Mouse (Mus musculus) thymus, adult 2 months (tissue): ENCODE results near the gene Got2. TPM values are rescaled to one million over a fixed set of nuclear protein-coding genes. Genes with fewer than 3 reads are reported as not detected.
A peak's percentile ranks its signal among the peaks of the same experiment; 100 is the strongest.
"Not testable (repeated sequence)": the region's sequence is repeated elsewhere in the genome, so short reads cannot be mapped to it uniquely, and the experiment has no call there.

Source experiments
- DNase-seq: peaks from one replicate; pipeline ENCODE4 v3.0.0; 2021
- H3K27ac ChIP-seq: fragments of 200-500 bp; 2 replicates; pipeline ENCODE4 v1.5.1; 2012; ENCODE audit warnings: low read length, control low read depth; ENCODE audit not compliant: control insufficient read depth, insufficient read depth
- H3K27me3 ChIP-seq: fragments of 200-500 bp; 2 replicates; pipeline ENCODE4 v1.6.1; 2012; ENCODE audit warnings: mild to moderate bottlenecking, low read length, moderate library complexity, mixed read lengths; ENCODE audit not compliant: control insufficient read depth, insufficient read depth
- H3K36me3 ChIP-seq: fragments of 200-500 bp; 2 replicates; pipeline ENCODE4 v1.6.1; 2012; ENCODE audit warnings: mild to moderate bottlenecking, low read length, moderate library complexity; ENCODE audit not compliant: control insufficient read depth, insufficient read depth
- H3K4me1 ChIP-seq: fragments of 200-500 bp; replicated peaks from 2 replicates; pipeline ENCODE4 v1.6.1; 2012; ENCODE audit warnings: low read length; ENCODE audit not compliant: control insufficient read depth, insufficient read depth
- H3K4me3 ChIP-seq: fragments of 200-500 bp; 2 replicates; pipeline ENCODE4 v1.5.1; 2012; ENCODE audit warnings: mild to moderate bottlenecking, low read length, control low read depth, moderate library complexity; ENCODE audit not compliant: control insufficient read depth, insufficient read depth
- CTCF ChIP-seq: fragments of 200-500 bp; IDR thresholded peaks from 2 replicates; pipeline ENCODE4 v1.5.1; 2012; ENCODE audit warnings: mild to moderate bottlenecking, control low read depth, low read length, moderate library complexity, borderline replicate concordance; ENCODE audit not compliant: control insufficient read depth, poor library complexity, insufficient read depth; ENCODE audit errors: extremely low read depth
- POLR2A ChIP-seq: fragments of 200-500 bp; IDR thresholded peaks from 2 replicates; pipeline ENCODE4 v1.6.1; 2012; ENCODE audit warnings: mild to moderate bottlenecking, low read length, control low read depth, moderate library complexity; ENCODE audit not compliant: control insufficient read depth, poor library complexity, insufficient read depth; ENCODE audit errors: extremely low read depth
- WGBS: fragments of 180-500 bp; shearing (Covaris S2); methylation state at CpG from one replicate; pipeline ENCODE4 v1.1.7; 2018; 5-methylcytosine and 5-hydroxymethylcytosine counted together
- polyA plus RNA-seq: library from polyadenylated mRNA; depleted of rRNA; stranded (reverse); fragments of >200 nt; gene quantifications from 2 replicates; pipeline ENCODE4 v1.2.3, GENCODE M21; 2012

Gene Got2
- polyA plus RNA-seq, 1 experiment: 97.7 TPM

- no peak for DNase-seq
- Histone ChIP-seq H3K4me3 (no peak overlapping the region), H3K27me3 (no peaks in the 10 kb centered on the region), H3K36me3 (peaks cover 45% of the 10 kb centered on the region), H3K27ac (no peak overlapping the region), H3K4me1 (peaks cover 4% of the 10 kb centered on the region)
- TF ChIP-seq CTCF (no peak), POLR2A (no peak)
- 98% methylated on average over 7 of the region's 7 CpGs for WGBS
These were observed 13.1 kb downstream of the Got2 start for GRCm38 (mm10) chr8:95875270-95875669.

GRCm38 (mm10) chr8:95871690-95872089, 16.7 kb downstream of the Got2 start:
- Histone ChIP-seq H3K27ac (no peak overlapping the region), H3K4me3 (no peak overlapping the region)
- WGBS: 95% methylated on average over 16 of the region's 16 CpGs

GRCm38 (mm10) chr8:95864851-95865250, 23.5 kb downstream of the Got2 start:
- DNase-seq, H3K27me3 ChIP-seq, H3K27ac ChIP-seq, H3K4me3 ChIP-seq, H3K4me1 ChIP-seq: not testable (repeated sequence)
- peaks cover 19% of the 10 kb centered on the region for H3K36me3 ChIP-seq
- WGBS: 96% methylated on average over 18 of the region's 18 CpGs

More at GRCm38 (mm10) chr8:95871690-95872089, 16.7 kb downstream of the Got2 start:
- H3K27me3 ChIP-seq: no peaks in the 10 kb centered on the region
- H3K4me1 ChIP-seq: no peaks in the 10 kb centered on the region
- peaks cover 55% of the 10 kb centered on the region for H3K36me3 ChIP-seq
- no peak for TF ChIP-seq POLR2A
- no peak for TF ChIP-seq CTCF
- no peak for DNase-seq

DNA sequence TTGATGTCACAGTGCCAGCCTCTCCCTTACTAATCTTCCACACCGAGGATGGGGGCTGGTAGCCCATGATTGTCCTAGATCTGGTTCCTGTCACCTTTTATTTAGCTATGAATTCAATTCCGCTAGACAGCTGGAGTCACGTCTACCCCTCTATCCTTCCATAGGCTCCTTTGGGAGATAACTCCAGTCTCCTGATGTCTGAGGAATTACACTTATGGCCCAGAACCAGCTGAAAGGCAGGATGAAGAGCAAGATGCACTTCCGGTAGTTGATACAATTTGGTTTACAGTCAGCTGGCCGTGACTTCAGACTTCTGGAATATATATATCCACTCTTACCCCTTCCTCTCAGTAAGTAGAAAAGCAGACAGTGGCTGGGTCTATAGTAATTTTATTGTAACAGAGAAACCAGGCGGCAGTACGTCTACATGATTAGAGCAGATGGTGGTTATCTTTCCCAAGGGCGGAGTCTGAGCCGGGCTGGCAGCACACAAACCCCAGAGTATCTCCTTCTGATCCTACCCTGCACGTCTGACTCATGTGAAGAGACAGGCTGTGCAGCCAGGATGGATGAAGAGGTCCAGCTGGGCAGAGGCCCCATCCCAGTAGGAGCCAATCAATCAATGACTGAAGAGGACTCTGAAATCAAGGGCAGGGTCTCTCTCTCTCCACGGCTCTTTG, 24.4 kb downstream of the Got2 start:
- not testable (repeated sequence) for DNase-seq, H3K27me3 ChIP-seq, H3K4me1 ChIP-seq, H3K27ac ChIP-seq, H3K4me3 ChIP-seq
- H3K36me3 ChIP-seq: peaks cover 11% of the 10 kb centered on the region; the same call in 1 of the 2 replicates
- WGBS: 97% methylated on average over 11 of the region's 11 CpGs

DNA sequence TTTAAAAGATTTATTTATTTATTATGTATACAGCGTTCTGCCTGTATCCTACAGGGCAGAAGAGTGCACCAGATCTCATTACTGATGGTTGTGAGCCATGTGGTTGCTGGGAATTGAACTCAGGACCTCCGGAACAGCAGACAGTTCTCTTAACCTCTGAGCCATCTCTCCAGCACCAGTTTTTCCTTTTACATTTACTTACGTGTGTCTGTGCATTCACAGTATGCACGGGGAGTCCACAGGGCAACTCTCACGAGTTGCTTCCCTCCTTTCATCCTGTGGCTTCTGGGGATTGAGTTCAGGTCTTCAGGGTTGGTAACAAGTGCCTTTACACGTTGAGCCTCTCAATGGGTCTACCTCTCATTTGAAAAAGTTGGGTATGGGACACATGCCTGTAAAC, 34.2 kb downstream of the Got2 start:
- Histone ChIP-seq H3K4me3 (no peak overlapping the region), H3K27me3 (no peaks in the 10 kb centered on the region), H3K36me3 (no peaks in the 10 kb centered on the region), H3K4me1 (peaks cover 10% of the 10 kb centered on the region), H3K27ac (no peak overlapping the region)
- no peak for TF ChIP-seq CTCF
- no peak for TF ChIP-seq POLR2A
- no peak for DNase-seq
- whole genome bisulfite sequencing: 92% methylated on average over 6 of the region's 6 CpGs

- 19% methylated on average over 22 of the region's 22 CpGs for WGBS
- DNase-seq: peak; percentile 69
- H3K4me3 ChIP-seq: peak within 1 kb of the TSS; percentile 80
- no peaks in the 10 kb centered on the region for H3K36me3 ChIP-seq
- no peak within 1 kb of the TSS for H3K27ac ChIP-seq
- H3K27me3 ChIP-seq: no peaks in the 10 kb centered on the region
- TF ChIP-seq POLR2A (no peak), CTCF (no peak)
- H3K4me1 ChIP-seq: peaks cover 10% of the 10 kb centered on the region
These were observed 35.1 kb downstream of the Got2 start, which contains the start of gene Slc38a7 for GRCm38 (mm10) chr8:95853102-95853843. Gene Slc38a7, minus strand, starts transcription at chr8:95853539.

DNA sequence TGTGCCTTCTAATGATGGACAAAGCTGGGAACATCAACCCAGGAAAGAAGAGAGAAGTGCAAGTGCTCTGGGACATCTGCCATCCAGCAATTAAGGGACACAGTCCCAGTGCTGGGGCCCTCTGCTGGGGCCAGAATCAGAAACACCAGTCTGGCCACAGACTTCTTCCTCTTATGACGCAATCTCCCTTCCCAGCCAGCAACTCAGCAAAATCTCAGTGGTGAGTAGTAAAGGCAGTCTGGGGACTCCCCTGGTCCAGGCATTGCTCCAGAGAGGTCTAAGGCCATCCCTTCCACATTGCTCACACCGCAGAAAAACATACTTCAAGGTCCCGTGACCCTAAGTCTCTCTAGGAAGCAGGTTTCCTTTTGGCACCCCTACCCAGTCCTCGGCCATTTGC, 36.1 kb downstream of the Got2 start:
- WGBS: 27% methylated on average over 4 of the region's 4 CpGs
- H3K27ac ChIP-seq: no peak overlapping the region
- H3K36me3 ChIP-seq: no peaks in the 10 kb centered on the region
- H3K27me3 ChIP-seq: no peaks in the 10 kb centered on the region
- DNase-seq: no peak
- peaks cover 10% of the 10 kb centered on the region for H3K4me1 ChIP-seq
- TF ChIP-seq POLR2A (no peak), CTCF (no peak)
- no peak overlapping the region for H3K4me3 ChIP-seq
